Mouse (Mus musculus) thymus, postnatal 10 days (tissue): ENCODE measurements around the gene Chd2.
"Not testable (repeated sequence)": the region's sequence is repeated elsewhere in the genome, so short reads cannot be mapped to it uniquely, and the experiment has no call there.

Experiments
- DNase-seq, 2 experiments: peaks; one replicate each; pipeline ENCODE4 v3.0.0; 2021; ENCODE audit warnings: low spot score in 2 of 2

The Chd2 gene

DNA sequence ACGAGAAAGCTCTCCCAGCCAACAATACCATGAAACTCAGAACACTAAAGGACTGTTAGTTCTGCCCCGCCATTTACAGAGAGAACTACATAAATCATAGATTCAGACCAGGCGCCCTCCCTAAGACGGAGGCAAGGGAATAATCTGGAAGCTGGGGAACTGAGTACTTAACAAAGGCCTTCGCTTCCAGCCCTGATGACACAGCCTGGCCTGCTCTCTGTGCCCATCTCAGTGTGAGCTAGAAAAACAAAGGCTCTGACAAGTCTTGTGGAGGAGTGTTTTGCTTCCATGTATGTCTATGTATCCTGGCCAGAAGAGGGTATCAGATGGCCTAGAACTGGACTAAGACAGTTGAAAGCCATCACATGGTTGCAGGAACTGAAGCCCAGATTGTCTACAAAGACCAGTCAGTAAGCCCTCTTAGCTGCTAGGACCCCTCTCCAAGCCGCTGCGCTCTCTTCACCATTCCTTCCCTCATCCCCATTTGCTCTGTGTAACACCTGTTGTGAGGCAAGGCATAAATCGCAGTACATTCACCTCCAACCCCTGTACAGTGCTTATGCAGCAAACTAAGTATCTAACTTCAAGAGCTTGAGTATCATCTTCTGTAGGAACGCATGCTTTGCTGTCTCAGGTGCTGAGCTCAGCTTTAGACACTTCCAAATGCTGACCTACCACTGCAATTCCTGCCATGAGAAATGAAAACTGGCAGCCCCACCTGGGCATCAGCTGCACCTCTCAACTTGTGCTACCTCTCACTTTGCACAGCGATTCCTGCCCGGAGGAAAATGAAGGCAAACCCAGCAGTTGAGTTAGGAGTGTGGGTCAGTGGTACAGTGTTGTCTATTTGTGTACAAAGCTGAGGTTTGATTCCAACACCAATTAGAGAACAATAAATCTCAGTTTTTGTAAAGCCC lies 20.1 kb downstream of the Chd2 start:
- no peak for DNase-seq

DNA sequence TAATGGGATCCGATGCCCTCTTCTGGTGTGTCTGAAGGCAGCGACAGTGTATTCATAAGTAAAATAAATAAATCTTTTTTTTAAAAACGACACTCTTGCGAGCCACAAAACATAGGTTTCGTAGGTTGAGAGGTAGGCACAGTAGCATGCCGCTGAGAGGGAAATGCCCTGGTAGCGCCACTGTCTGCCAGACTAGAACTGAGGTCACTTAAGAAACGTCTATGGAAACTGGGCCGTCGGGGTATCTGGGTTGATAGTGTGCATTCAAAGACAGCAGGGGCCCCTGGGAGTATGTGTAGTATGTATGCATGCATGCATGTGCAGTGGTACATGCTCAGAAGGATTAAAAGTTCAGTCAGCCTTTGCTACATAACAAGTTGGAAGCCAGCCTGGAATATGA lies 21.4 kb downstream of the Chd2 start:
- DNase-seq, result no peak

DNA sequence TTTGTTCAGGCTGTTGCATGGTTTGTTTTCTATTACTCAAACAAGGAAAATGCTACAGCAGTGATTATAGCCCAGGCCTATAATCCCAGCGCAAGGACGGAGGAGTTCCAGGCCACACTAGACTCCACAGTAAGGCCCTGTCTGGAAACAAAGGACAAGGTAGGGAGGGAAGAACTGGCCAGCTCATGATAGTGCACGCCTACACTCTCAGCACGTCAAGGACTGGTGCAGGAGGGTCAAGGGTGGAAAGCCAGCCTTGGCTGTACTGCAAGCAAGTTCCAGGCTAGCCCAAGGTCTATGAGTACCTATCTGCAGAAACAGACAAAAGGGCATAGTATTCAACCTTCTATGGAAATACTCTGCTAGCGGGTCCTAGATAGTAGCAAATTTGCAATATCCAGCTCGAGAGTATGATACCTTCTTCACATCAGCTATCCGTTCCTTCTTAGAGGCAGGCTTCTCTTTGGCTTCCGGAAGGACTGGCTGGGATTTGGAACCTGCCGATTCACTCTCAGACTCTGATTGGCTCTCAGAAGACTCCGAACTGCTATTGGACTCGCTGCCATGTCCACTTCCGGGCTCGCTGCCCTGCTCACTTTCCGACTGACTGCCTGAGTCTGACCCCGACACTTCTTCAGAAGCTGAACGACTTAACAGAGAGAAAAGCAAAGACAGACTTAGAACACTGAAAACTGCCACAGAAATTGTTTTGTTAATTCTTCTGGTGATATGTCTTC lies 22.4 kb downstream of the Chd2 start:
- DNase-seq, result no peak

DNA sequence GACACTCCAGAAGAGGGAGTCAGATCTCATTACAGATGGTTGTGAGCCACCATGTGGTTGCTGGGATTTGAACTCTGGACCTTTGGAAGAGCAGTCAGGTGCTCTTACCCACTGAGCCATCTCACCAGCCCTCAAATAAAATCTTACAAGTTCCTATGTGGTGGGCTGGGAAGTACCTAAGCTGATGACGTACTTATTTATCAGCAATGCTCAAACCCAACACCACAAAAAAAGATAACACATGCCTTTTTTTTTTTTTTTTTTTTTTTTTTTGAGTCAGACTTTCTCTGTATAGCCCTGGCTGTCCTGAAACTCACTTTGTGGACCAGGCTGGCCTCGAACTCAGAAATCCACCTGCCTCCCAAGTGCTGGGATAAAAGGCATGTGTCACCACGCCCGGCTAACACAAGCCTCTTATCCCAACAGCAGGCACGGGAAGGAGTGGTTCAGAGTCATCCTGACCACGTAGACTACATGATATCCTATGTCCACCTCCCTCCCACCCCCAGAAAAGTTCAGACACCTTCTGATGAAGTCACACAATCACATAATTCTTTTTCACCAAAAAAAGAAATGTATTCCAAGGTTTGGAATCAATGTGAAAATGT lies 23.2 kb downstream of the Chd2 start:
- not testable (repeated sequence) for DNase-seq

DNA sequence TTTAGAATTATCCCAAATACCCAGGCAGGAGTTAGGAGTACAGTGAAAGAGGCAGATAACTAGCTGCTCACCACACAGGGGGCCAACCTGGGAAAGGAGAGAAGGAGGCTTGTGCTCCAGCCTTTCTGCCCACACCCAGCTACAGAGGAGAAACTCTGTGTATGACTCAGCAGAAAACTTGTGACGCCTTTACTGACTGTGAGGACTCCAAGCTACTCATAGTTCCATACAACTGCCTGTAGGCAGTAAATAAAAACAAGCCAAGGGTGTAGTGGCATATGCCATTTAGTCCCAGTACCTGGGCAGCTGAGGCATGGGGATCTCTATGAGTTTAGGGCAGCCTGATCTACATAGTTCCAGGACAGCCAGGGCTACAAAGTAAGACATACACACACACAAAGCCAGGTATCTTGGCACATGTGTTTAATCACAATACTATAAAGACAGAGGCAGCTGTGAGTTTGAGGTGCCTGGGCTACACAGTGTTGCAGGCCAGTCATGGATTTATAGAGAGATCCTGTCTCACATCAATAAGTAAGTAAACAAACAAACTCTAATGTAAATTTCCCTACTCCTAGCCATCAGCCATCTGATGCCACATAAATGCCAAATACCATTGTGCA lies 24.1 kb downstream of the Chd2 start:
- no peak for DNase-seq

DNA sequence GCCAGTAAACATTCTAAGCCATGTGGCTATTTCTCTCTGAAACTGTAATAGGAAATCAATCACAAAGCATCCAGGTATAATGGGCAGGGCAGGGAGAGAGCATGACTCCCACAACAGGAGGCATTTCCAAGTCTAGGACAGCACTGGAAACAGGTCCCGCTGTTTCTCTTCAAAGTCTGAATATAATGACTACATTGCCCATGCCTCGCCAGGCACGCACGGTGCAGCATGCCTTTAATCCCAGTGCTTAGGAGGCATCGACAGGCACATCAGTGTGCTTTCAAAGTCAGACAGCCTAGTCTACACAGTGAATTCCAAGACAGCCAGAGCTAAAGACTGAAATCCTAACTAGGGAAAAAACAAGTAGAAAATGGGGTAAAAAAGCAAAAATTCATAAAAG lies 24.8 kb downstream of the Chd2 start:
- no peak for DNase-seq

DNA sequence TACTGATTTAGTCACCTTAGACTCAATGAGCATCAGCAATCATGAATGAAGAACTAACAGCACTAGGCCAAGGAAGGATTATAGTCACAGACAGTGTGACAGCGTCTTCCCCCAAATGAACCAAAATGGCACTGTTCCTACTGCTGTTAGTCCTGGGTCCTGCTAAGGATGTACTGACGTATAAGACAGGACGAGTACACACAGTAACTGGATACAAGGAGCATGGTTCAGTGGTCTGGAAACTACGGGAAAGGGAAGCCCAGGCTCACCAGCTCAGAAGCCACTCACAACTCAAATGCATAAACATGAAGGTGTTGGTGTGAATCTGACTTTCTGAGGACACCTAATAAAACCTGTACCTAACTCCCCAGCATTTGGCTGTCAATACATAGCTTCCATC lies 27.1 kb downstream of the Chd2 start:
- no peak for DNase-seq

DNA sequence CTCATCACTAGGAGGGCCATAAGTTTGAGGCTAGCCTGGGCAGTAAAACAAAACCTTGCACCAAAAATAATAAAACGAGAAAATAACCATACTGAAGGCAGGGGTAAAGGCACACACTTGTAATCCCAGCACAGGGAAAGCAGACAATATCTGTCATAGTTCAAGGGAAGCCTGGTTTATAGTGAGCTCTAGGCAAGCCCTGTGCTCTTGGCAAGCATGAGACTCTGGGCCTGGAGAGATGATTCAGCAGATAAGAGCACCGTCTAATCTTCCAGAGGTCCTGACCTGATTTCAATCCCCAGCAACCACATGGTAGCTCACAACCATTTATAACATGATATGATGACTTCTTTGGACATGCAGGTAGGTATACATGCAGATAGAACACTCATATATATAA lies 29.2 kb downstream of the Chd2 start:
- DNase-seq, result no peak

DNA sequence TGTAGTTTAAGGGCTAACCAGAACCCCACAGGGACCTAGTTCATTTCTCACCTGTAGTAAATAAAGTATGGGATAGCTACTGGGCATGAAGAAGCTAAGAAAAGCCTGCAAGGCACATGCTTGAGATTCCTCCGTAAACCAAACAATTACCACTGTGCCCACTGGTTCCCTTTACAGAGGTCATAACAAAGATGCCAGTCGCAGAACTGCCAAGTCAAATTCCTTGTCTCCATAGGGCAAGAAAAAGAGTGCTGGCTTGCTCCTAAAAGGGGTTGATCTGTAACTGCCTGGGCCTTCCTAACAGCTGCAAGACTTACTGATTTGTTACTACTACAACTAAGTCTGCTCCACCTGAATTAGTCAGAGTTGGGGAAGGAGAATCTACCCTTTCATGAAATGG lies 32.9 kb downstream of the Chd2 start:
- DNase-seq, result no peak

DNA sequence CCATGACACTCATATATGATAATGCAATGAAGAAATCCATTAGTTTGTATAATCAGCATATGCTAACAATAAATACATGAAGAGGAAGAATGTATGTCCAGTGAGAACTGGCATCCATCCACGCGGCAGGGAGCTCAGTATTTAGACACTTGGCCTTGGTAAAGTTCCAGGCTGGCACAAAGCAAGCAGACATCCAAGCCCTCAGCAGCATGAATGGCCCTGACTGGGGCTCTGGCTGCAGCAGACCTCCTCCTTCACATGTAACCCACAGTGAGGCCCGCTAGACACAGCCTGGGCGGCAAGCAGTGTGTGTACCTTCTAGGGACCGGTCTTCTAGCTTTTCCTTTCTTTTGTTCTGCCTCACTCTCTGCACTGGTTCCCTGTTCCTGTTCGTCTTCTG lies 34.1 kb downstream of the Chd2 start:
- no peak for DNase-seq

DNA sequence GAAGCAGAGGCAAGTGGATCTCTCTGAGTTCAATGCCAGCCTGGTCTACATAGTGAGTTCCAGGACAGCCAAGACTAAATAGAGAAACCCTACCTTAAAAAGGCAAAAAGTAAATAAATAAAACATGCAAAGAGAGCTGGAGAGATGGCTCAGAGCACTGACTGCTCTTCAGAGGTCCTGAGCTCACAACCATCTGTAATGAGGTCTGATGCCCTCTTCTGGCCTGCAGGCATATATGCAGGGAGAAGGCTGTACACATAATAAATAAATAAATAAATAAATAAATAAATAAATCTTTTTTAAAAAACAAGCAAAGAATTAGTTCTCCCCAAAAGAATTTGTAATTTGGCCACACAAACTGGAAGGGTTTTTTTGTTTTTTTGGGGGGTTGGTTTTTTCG lies 34.8 kb downstream of the Chd2 start:
- no peak for DNase-seq

DNA sequence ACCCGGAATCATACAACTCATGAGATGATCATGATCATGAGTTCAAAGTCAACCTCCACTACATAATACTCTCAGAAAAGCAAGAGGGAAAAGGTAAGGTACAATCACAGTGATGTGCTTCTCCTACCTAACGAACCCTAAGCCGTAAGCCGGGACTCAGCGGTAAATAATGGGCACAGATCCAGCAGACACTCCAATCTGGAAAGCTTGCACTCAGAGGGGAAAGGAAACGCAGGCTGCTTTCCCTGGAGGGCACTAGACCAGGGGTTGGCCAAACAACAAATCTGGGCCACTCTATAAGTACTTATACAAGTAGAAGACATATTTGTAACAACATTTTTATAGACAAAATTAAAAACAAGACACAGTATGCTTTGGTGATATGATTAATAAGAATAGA lies 36.4 kb downstream of the Chd2 start:
- DNase-seq, result no peak

DNA sequence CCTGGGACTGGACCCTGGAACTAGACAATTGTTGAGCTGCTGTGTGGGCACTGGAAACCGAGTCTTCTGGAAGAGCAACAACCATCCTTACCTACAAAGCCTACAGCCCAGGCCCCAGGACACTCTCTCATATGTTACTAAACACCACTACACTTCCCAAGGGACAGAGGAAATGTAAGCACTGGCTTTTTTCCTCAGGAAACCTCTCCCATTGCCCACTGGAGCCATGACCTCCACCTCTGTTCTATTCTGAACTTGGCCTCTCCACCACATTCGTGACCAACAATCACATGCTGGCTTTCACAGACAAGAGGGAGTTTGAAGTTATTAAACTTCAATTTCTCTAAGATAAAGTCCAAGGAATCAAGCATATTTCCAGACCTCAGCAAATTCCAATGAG lies 43.4 kb downstream of the Chd2 start:
- no peak for DNase-seq

DNA sequence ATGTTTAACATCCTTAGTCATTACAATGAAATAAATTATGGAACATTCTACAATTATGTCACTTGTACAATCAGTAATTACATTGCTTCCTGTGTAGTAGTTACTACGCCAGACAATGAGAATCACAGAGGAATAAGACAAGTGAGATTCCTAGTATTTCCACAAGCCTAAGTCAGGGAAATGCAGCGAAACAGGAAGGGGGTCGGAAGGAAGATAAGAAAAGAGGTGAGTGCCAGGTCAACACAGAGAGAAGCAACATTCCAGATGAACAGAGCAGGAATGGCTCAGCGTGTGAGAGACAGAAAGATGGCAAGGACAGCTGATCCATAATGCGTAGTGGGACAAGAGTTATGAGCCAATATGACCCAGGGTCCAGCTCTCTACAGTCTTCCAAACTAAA lies 52.4 kb downstream of the Chd2 start:
- DNase-seq, result no peak

DNA sequence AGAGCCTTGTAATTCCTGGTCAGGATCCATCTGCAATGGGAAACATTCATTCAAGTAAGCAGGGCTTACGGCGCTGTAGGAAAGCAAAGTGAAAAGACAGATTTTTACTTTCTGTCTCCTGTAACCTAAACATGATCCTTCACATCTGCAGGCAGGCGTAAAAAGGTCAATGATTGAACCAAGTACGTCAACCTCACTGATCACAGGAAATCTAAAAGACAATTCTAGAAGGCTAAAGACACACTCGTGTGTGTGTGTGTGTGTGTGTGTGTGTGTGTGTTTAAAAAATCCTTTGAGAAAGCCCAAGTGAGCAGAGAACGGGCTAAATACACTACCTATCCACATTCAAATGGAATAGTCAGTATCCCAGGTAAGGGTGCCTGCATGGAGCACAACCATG lies 60.5 kb downstream of the Chd2 start:
- no peak for DNase-seq

DNA sequence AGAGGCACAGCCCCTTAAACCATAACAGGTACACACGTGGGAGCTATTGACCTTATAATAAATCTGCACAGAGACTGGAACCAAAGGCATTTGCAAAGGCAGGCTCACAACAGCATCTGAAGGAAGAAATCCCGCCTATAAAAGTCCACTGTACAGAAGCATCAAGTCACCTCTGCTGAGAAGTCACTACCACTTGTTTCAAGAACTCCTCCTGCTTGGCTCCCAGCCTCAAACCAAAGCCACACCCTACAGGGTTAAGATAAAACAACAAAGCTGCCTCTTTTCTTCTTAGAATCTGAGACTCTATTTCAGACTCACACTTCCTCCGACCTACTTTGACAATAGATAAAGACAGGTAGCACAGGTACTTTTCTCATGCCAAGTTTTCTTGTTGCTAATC lies 62.1 kb downstream of the Chd2 start:
- DNase-seq, result peak in 1 of 2 experiments; percentile 7

DNA sequence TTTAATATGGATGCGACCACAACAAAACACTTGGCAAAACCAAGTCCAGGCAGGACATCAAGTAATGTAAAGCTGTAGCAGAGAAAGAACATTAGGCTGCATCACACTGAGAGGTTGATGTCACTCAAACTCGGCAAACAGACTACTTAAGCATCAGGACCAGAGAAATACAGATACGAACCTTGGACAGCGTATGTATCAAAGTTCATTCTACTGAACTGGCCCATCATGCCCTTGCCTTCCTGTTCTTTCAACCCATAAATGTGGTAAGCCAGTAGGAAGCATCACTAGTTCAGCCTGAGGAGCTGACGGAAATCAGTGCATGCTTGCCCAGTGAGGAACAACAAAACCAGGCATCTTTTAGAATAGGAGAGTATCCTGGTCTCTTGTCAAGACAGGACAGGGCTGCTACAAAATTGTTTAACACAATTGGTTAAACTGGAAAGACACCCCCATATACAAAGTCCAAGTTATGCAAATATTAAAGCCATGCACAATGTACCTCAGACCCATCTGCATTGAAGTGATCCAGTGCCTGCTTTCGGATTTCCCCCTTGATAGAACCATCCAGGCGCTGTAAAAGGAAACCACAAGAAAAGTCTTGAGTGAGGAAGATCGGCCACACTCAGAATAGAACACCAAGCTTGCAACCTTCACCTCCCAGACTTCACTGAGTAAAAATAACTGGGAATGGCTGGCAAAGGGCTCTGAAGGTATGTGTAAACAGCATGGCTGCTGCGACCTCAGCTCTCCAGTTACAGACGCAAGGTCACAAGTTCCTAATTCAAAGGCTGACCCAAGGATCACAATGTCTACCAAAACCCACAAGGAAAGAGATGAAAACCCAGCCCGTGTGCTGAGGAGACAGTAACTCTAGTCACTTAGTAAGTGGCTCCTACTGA lies 63.2 kb downstream of the Chd2 start:
- DNase-seq, result no peak

DNA sequence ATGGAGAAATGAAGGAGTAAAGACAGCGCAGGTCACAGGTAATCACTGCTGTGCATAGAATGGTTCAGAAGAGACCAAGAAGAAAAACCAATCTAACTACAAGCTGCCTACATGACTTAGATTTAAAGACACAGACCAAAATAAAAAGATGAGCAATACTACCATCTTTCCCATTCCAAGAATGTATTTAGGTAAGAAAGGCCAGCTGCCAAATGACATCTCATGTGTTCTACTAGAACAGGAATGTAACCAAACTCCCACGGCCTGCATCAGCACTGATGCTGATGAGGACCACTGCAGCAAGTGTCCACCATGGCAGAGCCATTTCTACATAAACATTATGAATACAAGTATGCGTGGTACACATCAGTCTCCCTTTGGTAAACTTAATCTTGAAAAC lies 73.9 kb downstream of the Chd2 start:
- no peak for DNase-seq

DNA sequence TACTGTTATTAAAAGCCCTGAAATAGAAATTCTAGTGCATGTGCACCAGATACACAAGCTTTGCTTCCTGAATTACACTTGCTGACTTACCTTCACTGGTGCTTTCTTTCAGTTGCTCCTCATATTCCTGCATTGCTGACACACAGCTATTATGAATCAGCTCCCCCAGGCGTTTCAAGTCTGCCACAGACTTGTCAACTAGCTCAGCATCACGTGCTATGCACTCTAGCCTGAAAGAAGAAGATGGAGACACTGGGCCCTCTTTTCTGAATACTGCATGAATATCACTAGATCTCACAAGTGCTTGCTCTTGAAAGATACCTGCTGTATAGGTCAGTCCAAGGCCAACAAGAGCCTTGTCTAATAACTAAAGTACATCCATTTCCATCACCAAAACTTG lies 78.1 kb downstream of the Chd2 start:
- no peak for DNase-seq

DNA sequence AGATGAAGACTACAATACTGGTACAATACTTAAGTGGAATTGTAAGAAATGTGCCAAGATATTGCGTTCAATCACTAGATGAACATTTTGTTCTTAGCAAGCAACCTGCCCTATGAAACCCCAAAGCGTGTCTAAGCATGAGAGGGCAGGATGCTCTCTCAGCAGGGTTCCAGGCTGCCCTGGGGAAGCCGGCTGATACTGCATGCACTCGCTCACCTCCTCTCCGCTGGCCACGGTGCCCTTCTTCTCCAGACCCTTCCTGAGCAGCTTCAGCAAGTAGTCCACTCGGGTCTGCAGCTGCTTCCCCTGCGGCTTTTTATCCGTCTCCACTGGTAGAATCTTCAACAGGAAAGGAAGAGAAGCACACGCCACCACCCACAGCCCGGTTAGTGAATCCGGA lies 87.5 kb downstream of the Chd2 start:
- no peak for DNase-seq

DNA sequence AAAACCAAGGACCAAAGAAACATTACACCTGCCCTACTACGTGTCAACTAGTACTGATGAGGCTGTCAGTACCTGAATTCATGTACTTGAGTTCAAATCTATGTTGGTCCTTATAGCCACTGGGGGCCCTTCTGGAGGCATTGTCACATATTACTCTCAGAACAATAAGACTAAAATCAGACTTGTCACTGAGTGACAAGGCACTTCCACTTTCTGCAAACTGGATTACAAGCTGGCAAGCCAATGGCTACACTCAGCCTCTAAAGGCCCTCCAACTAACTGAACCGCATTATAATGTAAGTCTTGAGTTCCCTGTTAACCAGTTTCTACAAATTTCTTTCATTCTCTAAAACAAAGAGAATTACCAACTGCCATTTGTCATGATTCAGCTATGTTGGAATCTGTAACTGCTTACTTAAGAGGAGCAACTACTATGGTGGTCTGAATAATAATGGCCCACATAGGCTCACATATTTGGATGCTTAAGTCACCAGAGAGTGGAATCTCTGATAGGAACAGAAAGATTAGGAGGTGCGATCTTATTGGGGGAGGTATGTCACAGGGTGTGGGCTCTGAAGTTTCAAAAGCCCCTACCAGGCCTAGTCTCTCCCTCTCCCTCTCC lies 89.3 kb downstream of the Chd2 start:
- DNase-seq, result no peak
